Mouse (Mus musculus): ENCODE measurements at regions not wholly inside any gene's neighbourhood (a gene's known extent, or its start where the extent isn't known, plus 50 kb on each side); places are given as distances from the start of the nearest gene placed in this dataset.

DNA sequence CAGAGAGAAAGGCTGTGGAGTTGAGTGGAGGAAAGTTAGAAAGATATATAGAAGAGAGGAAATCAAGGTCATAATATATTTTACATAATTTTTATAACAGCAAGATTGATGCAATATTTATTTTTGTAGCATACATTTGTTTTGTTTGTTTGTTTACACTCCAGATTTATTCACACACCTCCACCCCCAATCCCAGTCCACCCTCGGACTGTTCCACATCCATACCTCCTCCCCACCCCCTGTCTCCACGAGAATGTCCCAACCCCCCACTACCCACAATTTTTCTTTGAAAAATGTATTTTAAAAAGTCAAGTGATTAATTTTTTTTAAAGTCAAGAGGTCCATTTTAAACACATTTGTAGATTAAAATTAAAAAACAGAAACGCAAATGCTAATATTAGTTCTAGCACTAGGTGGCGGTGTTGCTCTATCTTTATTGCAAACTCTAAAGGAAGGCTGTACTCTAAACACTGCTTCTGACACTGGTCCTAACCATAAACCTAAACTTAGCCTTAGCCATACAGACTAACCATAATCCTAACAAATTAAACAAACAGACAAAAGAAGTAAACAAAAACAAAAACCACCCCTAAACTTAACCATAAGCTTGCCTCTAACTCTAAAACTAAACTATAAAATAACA, 67.8 kb downstream of the Olfr1505 start:
- POLR2A ChIA-PET = no interaction called here
- CTCF ChIA-PET = interaction anchor here in 2 of 4 experiments (1.0 to 1.2 kb wide), 2 partner anchors 64 to 99 kb away, joined by 4 read pairs; no protein-coding TSS in a partner anchor

DNA sequence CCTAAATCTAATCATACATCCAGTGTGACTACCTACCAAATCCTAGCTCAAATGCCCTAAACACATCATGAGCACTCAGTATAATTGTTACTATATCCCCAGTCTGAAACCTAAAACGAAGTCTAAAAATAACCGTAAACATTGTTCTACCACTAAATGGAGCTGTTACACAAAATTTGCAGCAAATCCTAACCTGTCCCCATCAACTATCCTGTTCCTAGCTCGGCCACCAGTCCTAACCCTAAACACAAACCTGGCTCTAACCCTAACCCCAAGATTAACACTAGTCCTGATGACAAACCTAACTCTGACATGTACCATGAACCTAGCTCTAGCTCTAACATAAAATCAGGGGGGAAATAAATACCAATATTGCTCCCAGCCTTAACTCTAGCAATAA, 69.5 kb downstream of the Olfr1505 start:
- ChIA-PET CTCF (interaction anchor here in 1 of 4 experiments (0.6 kb wide), 1 partner anchor 660 kb away, joined by 3 read pairs; no protein-coding TSS in a partner anchor), POLR2A (interaction anchor here in 1 of 4 experiments (1.0 kb wide), 1 partner anchor 99 kb away, joined by 3 read pairs; no protein-coding TSS in a partner anchor)

Data from embryonic stem cell, embryonic (primary cell).